Mouse (Mus musculus) erythroblast, embryonic 14.5 days (primary cell): ENCODE measurements around the gene Limk2. TPM values are rescaled to one million over a fixed set of nuclear protein-coding genes. Genes with fewer than 3 reads are reported as not detected.

ENCODE experiments used
- H3K27me3 ChIP-seq: 2 replicates; pipeline ENCODE4 v1.6.1; 2012; ENCODE audit warnings: inconsistent platforms; ENCODE audit not compliant: control insufficient read depth
- H3K36me3 ChIP-seq: 2 replicates; pipeline ENCODE4 v1.6.1; 2012; ENCODE audit warnings: mild to moderate bottlenecking, inconsistent platforms; ENCODE audit not compliant: control insufficient read depth
- H3K4me1 ChIP-seq: 2 replicates; pipeline ENCODE4 v1.6.1; 2012; ENCODE audit warnings: inconsistent platforms; ENCODE audit not compliant: control insufficient read depth
- H3K4me3 ChIP-seq: replicated peaks from 2 replicates; pipeline ENCODE3; 2012; ENCODE audit warnings: moderate library complexity, mild to moderate bottlenecking, inconsistent platforms
- H3K9me3 ChIP-seq: 2 replicates; pipeline ENCODE4 v1.6.1; 2012; ENCODE audit warnings: low read length, inconsistent platforms, mixed read lengths; ENCODE audit not compliant: control insufficient read depth
- GATA1 ChIP-seq: IDR thresholded peaks from 2 replicates; pipeline ENCODE4 v1.6.1; 2012; ENCODE audit warnings: low read length, inconsistent platforms, mixed read lengths
- TAL1 ChIP-seq: IDR thresholded peaks from 3 replicates; pipeline ENCODE4 v1.6.1; 2012; ENCODE audit warnings: low read length, inconsistent platforms, mixed read lengths
- polyA plus RNA-seq: library from polyadenylated mRNA; stranded (reverse); fragments of >175 nt; gene quantifications from 2 replicates; pipeline ENCODE4 v1.2.3, GENCODE M21; 2012

Gene Limk2
- polyA plus RNA-seq, 1 experiment, result 1.4 TPM

GRCm38 (mm10) chr11:3443091-3443490 lies 34.1 kb upstream of the Limk2 start:
- Histone ChIP-seq H3K9me3 (no peaks in the 10 kb centered on the region), H3K27me3 (no peaks in the 10 kb centered on the region), H3K36me3 (no peaks in the 10 kb centered on the region), H3K4me1 (peaks cover 9% of the 10 kb centered on the region), H3K4me3 (no peak overlapping the region)
- TF ChIP-seq GATA1 (no peak), TAL1 (no peak)

- no peak for TF ChIP-seq GATA1
- TF ChIP-seq TAL1, result no peak
- H3K9me3 ChIP-seq, result no peaks in the 10 kb centered on the region
- no peaks in the 10 kb centered on the region for H3K27me3 ChIP-seq
- H3K4me3 ChIP-seq, result no peak overlapping the region
- no peaks in the 10 kb centered on the region for H3K36me3 ChIP-seq
- H3K4me1 ChIP-seq, result peaks cover 9% of the 10 kb centered on the region
Measured at GRCm38 (mm10) chr11:3442677-3443076, 33.7 kb upstream of the Limk2 start.

- TF ChIP-seq GATA1 (no peak), TAL1 (no peak)
- Histone ChIP-seq H3K4me3 (no peak overlapping the region), H3K36me3 (no peaks in the 10 kb centered on the region), H3K4me1 (peaks cover 9% of the 10 kb centered on the region), H3K27me3 (no peaks in the 10 kb centered on the region), H3K9me3 (no peaks in the 10 kb centered on the region)
Measured at GRCm38 (mm10) chr11:3441696-3442443, 32.9 kb upstream of the Limk2 start.

DNA sequence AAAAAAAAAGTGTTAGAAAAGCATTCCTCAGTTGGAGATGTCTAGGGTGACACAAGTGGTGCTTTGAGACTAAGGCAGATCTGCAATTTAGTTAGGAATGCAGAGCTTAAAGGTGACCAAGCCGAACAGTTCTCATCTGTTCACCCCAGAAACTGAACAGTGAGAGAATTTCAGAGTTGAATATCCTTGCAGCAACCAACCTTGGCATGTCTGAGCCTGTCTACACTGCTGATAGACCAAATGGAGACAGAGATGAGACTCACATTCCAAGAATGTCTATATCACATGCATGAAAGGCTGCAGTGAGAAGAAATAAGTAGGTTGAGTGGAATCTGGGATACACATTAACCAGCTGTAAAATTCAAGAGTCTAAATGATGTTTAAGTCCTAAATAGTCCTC lies 28.6 kb upstream of the Limk2 start:
- Histone ChIP-seq H3K4me1 (no peaks in the 10 kb centered on the region), H3K4me3 (no peak overlapping the region), H3K36me3 (no peaks in the 10 kb centered on the region), H3K9me3 (no peaks in the 10 kb centered on the region), H3K27me3 (no peaks in the 10 kb centered on the region)
- TF ChIP-seq TAL1 (no peak), GATA1 (no peak)

DNA sequence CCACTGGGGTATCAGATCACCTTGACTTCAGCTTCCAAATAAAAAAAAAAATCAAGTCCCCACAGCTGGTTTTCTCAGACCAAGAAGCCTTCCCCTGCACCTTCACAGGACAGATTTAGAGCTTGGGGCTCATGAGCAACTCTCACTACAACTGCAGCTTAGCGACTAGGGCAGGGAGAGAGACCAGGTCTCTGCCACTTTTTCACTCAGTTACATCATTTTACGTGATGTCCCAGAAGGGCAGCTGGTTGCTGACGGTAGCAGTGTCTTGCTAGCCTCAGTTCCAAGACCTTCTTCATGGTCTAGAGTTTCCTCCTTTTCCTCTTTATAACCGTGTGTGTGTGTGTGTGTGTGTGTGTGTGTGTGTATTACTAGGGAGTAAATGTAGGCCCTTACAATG lies 24.8 kb upstream of the Limk2 start:
- TF ChIP-seq TAL1 (no peak), GATA1 (no peak)
- H3K27me3 ChIP-seq, result no peaks in the 10 kb centered on the region

GRCm38 (mm10) chr11:3431976-3432603 lies 23.1 kb upstream of the Limk2 start:
- Histone ChIP-seq H3K36me3 (peaks cover 2% of the 10 kb centered on the region), H3K9me3 (no peaks in the 10 kb centered on the region), H3K27me3 (no peaks in the 10 kb centered on the region), H3K4me1 (peaks cover 2% of the 10 kb centered on the region; the same call in 1 of the 2 replicates), H3K4me3 (no peak overlapping the region)
- no peak for TF ChIP-seq GATA1
- TF ChIP-seq TAL1, result no peak

More for the DNA sequence above, 24.8 kb upstream of the Limk2 start:
- H3K9me3 ChIP-seq, result no peaks in the 10 kb centered on the region
- no peak overlapping the region for H3K4me3 ChIP-seq
- H3K4me1 ChIP-seq, result peaks cover 1% of the 10 kb centered on the region; the same call in 1 of the 2 replicates
- H3K36me3 ChIP-seq, result peaks cover 2% of the 10 kb centered on the region

DNA sequence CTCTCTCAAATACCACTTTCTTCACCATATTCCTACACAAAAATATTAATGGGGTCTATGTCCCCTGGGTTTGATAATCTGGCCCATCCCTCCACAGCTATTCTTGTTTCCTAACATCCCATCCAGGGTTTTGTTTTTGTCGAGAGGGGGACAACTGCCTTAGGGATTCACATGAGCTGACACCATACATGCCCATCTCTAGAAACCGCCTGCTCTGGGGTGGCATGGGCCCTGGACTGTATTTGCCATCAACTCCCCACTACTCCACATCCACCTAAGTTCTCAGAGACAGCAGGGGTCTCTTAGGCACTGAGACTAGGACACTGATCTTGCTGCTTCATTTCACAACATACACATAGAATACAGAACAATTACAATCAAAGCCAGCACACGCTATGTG lies 22.5 kb upstream of the Limk2 start:
- TF ChIP-seq GATA1, result no peak
- no peak for TF ChIP-seq TAL1
- Histone ChIP-seq H3K4me3 (no peak overlapping the region), H3K27me3 (no peaks in the 10 kb centered on the region), H3K4me1 (peaks cover 2% of the 10 kb centered on the region; the same call in 1 of the 2 replicates), H3K36me3 (peaks cover 2% of the 10 kb centered on the region), H3K9me3 (no peaks in the 10 kb centered on the region)

DNA sequence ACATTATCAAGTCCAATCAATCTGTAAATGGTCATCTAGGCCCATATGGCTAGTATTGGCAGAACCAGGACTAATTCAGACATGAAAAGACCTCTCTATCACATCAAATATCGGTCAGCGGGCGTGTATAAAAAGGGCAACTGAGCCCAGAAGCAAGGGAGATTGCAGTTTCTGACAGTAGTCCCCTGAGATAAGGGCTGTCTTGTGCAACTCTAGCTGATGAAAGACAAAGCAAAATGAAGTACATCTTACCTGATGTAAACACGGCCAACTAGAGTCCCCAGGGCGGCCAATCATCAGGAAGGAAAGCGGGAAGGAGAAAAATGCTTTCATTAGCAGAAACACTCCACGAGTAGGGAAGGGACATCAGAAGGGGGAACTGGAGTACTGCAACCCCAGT lies 19.6 kb upstream of the Limk2 start:
- no peaks in the 10 kb centered on the region for H3K9me3 ChIP-seq
- no peak for TF ChIP-seq GATA1
- TF ChIP-seq TAL1, result no peak
- peaks cover 4% of the 10 kb centered on the region for H3K36me3 ChIP-seq

DNA sequence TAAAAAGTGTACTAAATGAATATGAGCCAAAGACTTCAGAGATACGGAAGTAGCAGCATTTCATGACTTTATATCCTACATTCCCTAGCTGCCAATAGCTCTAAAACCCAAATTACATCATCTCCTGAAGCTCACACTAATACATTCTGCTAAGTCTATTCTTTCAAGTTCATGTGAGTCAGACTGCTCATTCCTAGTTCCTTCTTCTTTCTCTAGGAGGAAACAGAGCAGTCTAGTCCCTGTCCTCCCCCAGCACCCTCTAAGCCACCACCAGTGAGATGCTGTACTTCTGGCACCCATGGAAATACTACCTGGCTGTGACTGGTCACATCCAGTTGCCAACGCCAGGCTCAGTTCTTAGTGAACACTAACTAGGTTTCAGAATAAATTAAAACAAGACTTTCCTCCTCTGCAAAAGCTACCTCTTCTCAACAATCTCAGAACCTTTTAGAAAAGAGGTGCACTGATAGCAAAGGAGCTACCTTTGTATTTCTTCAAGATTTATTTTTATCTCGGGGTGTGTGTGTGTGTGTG lies 18.8 kb upstream of the Limk2 start:
- H3K9me3 ChIP-seq, result peaks cover 2% of the 10 kb centered on the region; the same call in 1 of the 2 replicates
- no peaks in the 10 kb centered on the region for H3K27me3 ChIP-seq
- no peak overlapping the region for H3K4me3 ChIP-seq
- peaks cover 6% of the 10 kb centered on the region for H3K36me3 ChIP-seq
- peaks cover 2% of the 10 kb centered on the region; the same call in 1 of the 2 replicates for H3K4me1 ChIP-seq
- TF ChIP-seq GATA1, result no peak
- TF ChIP-seq TAL1, result no peak

More for the DNA sequence above, 19.6 kb upstream of the Limk2 start:
- Histone ChIP-seq H3K4me3 (no peak overlapping the region), H3K27me3 (no peaks in the 10 kb centered on the region), H3K4me1 (peaks cover 2% of the 10 kb centered on the region; the same call in 1 of the 2 replicates)
